Mouse (Mus musculus): ENCODE data around the gene Mpv17l. TPM values are rescaled to one million over a fixed set of nuclear protein-coding genes. Genes with fewer than 3 reads are reported as not detected.

The Mpv17l gene
- total RNA-seq, 2 experiments from 2014 or later = 64.8 to 68.0 TPM

- DNase-seq (ENCODE audit: low spot score in 2 of 2) = peak in 1 of 2 experiments; percentile 19
- intact Hi-C loops (cut with DNase I) = no loop called here
These were observed 89.7 kb downstream of the Mpv17l start for GRCm38 (mm10) chr16:13992518-13993248.

GRCm38 (mm10) chr16:13994076-13994475 lies 91.1 kb downstream of the Mpv17l start:
- DNase-seq (ENCODE audit: low spot score in 2 of 2) = no peak
- intact Hi-C loops (cut with DNase I) = no loop called here

GRCm38 (mm10) chr16:13994502-13994901 lies 91.5 kb downstream of the Mpv17l start:
- no peak for DNase-seq (ENCODE audit: low spot score in 2 of 2)
- intact Hi-C loops (cut with DNase I) = no loop called here

Other genes starting within 250 kb of the Mpv17l start
- 10 to 100 TPM; 22.9 to 23.8 TPM for gene Parn, start 235.0 kb upstream of the Mpv17l start, total RNA-seq (2021)
- gene Bfar, start 231.3 kb upstream of the Mpv17l start, total RNA-seq (2021) = 10 to 100 TPM; 38.0 to 38.9 TPM
- 1 to 10 TPM; 3.4 to 4.4 TPM for gene 3110001I22Rik, start 231.2 kb upstream of the Mpv17l start, total RNA-seq (2021)
- gene Pla2g10, start 172.2 kb upstream of the Mpv17l start, total RNA-seq (2021) = not detected
- 10 to 100 TPM; 47.3 to 49.0 TPM for gene Rrn3, start 122.5 kb upstream of the Mpv17l start, total RNA-seq (2021)
- gene Ntan1, start 84.3 kb upstream of the Mpv17l start, total RNA-seq (2021) = 10 to 100 TPM; 89.9 to 97.1 TPM
- 10 to 100 TPM; 64.9 to 74.6 TPM for gene Pdxdc1, start within 50 bp of the Mpv17l start, total RNA-seq (2021)
- gene 2900011O08Rik, start 83.4 kb downstream of the Mpv17l start, total RNA-seq (2021) = 100 to 1,000 TPM; 262 to 285 TPM
- 1 to 10 TPM; 1.0 to 1.7 TPM for gene Ifitm7, start 83.7 kb downstream of the Mpv17l start, total RNA-seq (2021)